Mouse (Mus musculus): ENCODE measurements around the gene Vrk2. TPM values are rescaled to one million over a fixed set of nuclear protein-coding genes. Genes with fewer than 3 reads are reported as not detected.

The Vrk2 gene
- polyA plus RNA-seq, 1 experiment from 2014 or later = 8.0 TPM

DNA sequence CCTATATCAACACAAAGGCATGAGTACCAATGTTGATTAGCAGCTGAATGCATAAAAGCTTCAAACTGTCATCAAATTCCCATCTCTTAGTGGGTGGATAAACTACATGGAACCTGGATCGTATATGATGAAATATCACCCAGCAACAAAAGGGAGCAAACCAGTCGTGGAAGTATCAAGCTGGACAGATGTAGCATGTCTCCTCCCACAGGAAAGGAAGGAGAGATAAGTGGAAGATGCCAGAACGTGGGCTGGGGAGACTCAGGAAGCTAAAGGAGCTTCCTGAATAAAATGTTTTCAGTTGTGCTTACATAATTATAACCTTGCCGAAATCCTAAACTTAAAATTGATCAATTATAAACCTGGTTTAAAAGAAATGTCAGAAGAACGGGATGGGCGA, 3.3 kb upstream of the Vrk2 start:
- H3K4me3 ChIP-seq (ENCODE audit: low read depth, low read length) = no peak overlapping the region
- no peak overlapping the region for H3K4me2 ChIP-seq (replicated peaks; ENCODE audit: low read depth, low read length)
- H3K27me3 ChIP-seq (replicated peaks; ENCODE audit: insufficient read depth, low read length) = no peaks in the 10 kb centered on the region
- H3K4me1 ChIP-seq (ENCODE audit: insufficient read depth, low read depth, low read length) = no peaks in the 10 kb centered on the region; the same call in 1 of the 2 replicates
- TF ChIP-seq EP300 (IDR thresholded peaks at IDR 0.05) (no peak), CTCF (IDR thresholded peaks at IDR 0.05) (no peak)
- no peaks in the 10 kb centered on the region for H3K36me3 ChIP-seq (ENCODE audit: insufficient read depth, low read length)
- H3K9ac ChIP-seq (replicated peaks; ENCODE audit: low read depth) = no peak overlapping the region
- no peak overlapping the region for H3K27ac ChIP-seq (ENCODE audit: low read length)
- H3K9me3 ChIP-seq (ENCODE audit: low read length) = no peaks in the 10 kb centered on the region
- WGBS = 47% methylated on average over 6 of the region's 6 CpGs
- DNase-seq (ENCODE audit: low spot score) (no peak), ATAC-seq (no peak)

DNA sequence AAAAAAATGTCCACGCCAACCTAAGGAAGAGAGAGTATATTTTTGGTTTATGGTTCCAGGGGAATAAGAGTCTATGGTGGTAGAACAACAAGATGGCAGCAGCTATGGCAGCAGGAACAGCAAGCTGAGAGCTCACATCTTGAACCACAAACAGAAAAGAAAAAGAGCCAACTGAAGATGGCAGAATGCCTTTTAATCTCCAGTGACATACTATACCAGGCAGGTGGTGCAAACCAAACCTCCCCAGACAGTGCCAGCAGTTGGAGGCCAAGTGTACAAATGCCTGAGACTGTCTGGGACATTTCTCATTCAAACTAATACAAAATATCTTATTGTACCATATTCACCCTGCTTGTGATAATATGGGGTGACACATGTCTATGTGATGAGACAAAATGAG, 2.4 kb upstream of the Vrk2 start:
- WGBS = 88% methylated on average over 1 of the region's 1 CpGs
- TF ChIP-seq EP300 (IDR thresholded peaks at IDR 0.05) (no peak), CTCF (IDR thresholded peaks at IDR 0.05) (no peak)
- H3K4me2 ChIP-seq (replicated peaks; ENCODE audit: low read depth, low read length) = no peak overlapping the region
- no peak for ATAC-seq
- no peak overlapping the region for H3K9ac ChIP-seq (replicated peaks; ENCODE audit: low read depth)
- no peaks in the 10 kb centered on the region; the same call in 1 of the 2 replicates for H3K4me1 ChIP-seq (ENCODE audit: insufficient read depth, low read depth, low read length)
- H3K27ac ChIP-seq (ENCODE audit: low read length) = no peak overlapping the region
- H3K4me3 ChIP-seq (ENCODE audit: low read depth, low read length) = no peak overlapping the region
- no peaks in the 10 kb centered on the region for H3K36me3 ChIP-seq (ENCODE audit: insufficient read depth, low read length)
- DNase-seq (ENCODE audit: low spot score) = no peak
- no peaks in the 10 kb centered on the region for H3K27me3 ChIP-seq (replicated peaks; ENCODE audit: insufficient read depth, low read length)
- no peaks in the 10 kb centered on the region for H3K9me3 ChIP-seq (ENCODE audit: low read length)

DNA sequence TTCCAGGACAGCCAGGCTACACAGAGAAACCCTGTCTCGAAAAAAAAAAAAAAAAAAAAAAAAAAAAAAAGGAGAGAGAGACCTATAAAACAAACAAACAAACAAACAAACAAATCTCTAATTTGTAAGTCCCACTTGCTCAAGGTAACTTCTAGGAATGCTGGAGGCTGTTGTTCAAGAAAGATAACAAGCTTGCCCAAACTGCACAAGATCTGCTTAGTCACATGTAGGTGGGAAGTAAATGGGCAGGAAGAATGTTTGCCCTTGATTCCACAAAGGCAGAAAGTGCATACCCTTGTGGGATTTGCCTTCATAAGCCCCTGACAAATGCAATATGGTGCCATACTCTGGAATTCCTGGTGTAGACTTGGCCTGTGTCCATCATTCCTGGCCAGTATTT, 688 bp upstream of the Vrk2 start:
- no peak overlapping the region for H3K4me2 ChIP-seq (replicated peaks; ENCODE audit: low read depth, low read length)
- H3K9ac ChIP-seq (replicated peaks; ENCODE audit: low read depth) = no peak overlapping the region
- no peaks in the 10 kb centered on the region for H3K36me3 ChIP-seq (ENCODE audit: insufficient read depth, low read length)
- no peak overlapping the region for H3K27ac ChIP-seq (ENCODE audit: low read length)
- no peaks in the 10 kb centered on the region for H3K9me3 ChIP-seq (ENCODE audit: low read length)
- no peak overlapping the region for H3K4me3 ChIP-seq (ENCODE audit: low read depth, low read length)
- TF ChIP-seq CTCF (IDR thresholded peaks at IDR 0.05) = no peak
- no peak for TF ChIP-seq EP300 (IDR thresholded peaks at IDR 0.05)
- WGBS = 100% methylated on average over 1 of the region's 1 CpGs
- DNase-seq (ENCODE audit: low spot score) = no peak
- H3K4me1 ChIP-seq (ENCODE audit: insufficient read depth, low read depth, low read length) = no peaks in the 10 kb centered on the region; the same call in 1 of the 2 replicates
- ATAC-seq = no peak
- H3K27me3 ChIP-seq (replicated peaks; ENCODE audit: insufficient read depth, low read length) = no peaks in the 10 kb centered on the region

DNA sequence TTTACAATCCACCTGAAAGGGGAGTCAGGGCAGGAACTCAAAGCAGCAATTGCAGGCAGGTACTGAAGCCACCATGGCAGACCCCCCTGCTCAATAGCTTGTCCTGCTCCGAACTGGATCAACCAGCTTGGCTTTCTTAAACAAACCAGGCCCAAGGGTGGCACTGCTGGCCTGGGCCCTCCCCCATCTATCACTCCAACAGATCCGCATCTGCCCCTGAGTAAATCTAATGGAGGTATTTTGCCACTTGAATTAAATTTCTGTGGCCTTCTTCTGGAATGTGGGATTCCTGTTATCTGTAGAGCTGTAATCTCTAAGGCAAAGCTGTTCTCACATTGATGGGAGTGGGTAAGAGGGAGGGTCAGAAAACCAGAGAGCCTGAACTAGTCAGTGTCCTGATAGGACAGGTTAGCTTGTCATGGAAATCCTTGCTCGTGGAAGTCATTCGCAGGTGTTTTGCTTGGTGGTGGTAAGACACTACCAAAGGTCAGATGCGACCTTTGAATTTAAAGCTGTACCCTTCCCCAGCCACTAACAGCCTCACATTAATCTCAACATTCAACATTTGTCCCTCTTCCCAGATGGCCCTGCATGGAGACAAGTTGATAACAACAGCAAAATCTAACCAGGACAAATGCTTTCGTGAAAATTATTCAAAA, 1.3 kb downstream of the Vrk2 start:
- ATAC-seq (no peak), DNase-seq (ENCODE audit: low spot score) (no peak)
- H3K4me3 ChIP-seq (ENCODE audit: low read depth, low read length) = peak overlapping the region; percentile 65
- H3K27me3 ChIP-seq (replicated peaks; ENCODE audit: insufficient read depth, low read length) = no peaks in the 10 kb centered on the region
- no peaks in the 10 kb centered on the region for H3K9me3 ChIP-seq (ENCODE audit: low read length)
- no peaks in the 10 kb centered on the region for H3K36me3 ChIP-seq (ENCODE audit: insufficient read depth, low read length)
- H3K27ac ChIP-seq (ENCODE audit: low read length) = peak overlapping the region; percentile 77
- H3K4me1 ChIP-seq (ENCODE audit: insufficient read depth, low read depth, low read length) = no peaks in the 10 kb centered on the region; the same call in 1 of the 2 replicates
- 27% methylated on average over 6 of the region's 6 CpGs for WGBS
- TF ChIP-seq CTCF (IDR thresholded peaks at IDR 0.05) (no peak), EP300 (IDR thresholded peaks at IDR 0.05) (no peak)
- H3K9ac ChIP-seq (replicated peaks; ENCODE audit: low read depth) = peak overlapping the region; percentile 57; the same call in 1 of the 2 replicates
- H3K4me2 ChIP-seq (replicated peaks; ENCODE audit: low read depth, low read length) = peak overlapping the region; percentile 71

DNA sequence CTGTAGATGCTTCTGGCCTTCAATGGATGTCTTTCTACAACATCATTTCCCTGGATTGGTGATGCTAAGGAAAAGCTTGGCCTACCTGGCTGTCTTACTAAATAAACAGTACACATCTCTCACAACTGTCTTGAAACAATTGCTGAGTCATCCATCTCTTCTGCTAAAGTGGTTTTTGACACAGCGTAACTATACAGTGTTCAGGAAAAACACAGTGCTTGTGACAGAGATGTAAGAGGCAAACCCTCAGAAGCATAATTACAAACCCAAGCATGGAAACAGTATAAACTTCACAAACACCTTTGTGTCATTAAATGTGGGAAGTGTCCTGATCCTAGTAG, 6.6 kb downstream of the Vrk2 start:
- H3K4me3 ChIP-seq (ENCODE audit: low read depth, low read length) = no peak overlapping the region
- DNase-seq (ENCODE audit: low spot score) (no peak), ATAC-seq (no peak)
- no peak overlapping the region for H3K27ac ChIP-seq (ENCODE audit: low read length)
- TF ChIP-seq EP300 (IDR thresholded peaks at IDR 0.05) (no peak), CTCF (IDR thresholded peaks at IDR 0.05) (no peak)
- no peak overlapping the region for H3K9ac ChIP-seq (replicated peaks; ENCODE audit: low read depth)
- H3K36me3 ChIP-seq (ENCODE audit: insufficient read depth, low read length) = no peaks in the 10 kb centered on the region
- no peaks in the 10 kb centered on the region for H3K9me3 ChIP-seq (ENCODE audit: low read length)
- no peak overlapping the region for H3K4me2 ChIP-seq (replicated peaks; ENCODE audit: low read depth, low read length)
- no peaks in the 10 kb centered on the region for H3K4me1 ChIP-seq (ENCODE audit: insufficient read depth, low read depth, low read length)
- H3K27me3 ChIP-seq (replicated peaks; ENCODE audit: insufficient read depth, low read length) = no peaks in the 10 kb centered on the region
- 90% methylated on average over 1 of the region's 1 CpGs for WGBS

DNA sequence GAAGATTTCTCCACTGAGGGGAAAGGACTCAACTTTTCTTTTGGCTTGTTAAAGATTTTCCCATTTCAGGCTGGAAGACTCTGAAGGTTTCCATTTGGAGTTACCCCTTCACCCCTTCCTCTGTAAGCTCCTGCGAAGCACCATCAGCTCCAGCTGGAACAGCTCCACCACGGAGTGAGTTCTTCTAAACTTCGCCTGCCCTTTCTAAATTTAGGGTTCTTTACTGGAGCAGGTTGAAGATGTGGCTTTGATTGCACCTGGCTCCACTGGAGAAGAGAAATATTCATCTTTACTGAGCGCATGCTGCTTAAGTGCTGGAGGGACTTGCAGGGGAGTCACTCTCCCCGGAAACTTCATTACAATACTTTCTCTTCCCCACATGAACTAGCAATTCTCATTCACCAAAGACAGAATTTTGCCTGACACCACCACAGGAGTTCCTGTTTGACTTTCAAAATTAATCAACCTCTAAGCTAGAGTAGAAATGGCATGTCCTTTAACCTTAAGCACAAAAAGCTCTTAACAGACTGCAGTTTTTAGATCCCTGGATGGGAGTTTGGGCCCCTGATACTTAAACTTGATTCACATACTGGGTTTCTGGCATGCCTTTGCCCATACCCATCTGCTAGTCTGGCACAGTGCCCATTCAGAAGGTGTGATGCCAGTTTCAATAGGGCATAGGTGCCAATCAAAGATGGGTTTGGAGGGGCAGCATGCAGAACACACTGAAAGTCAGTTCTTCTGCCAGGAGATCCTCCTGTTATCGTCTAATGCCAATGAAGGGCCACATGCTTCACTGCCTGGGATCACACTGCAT, 7.2 kb downstream of the Vrk2 start:
- ATAC-seq = no peak
- no peak overlapping the region for H3K4me3 ChIP-seq (ENCODE audit: low read depth, low read length)
- H3K36me3 ChIP-seq (ENCODE audit: insufficient read depth, low read length) = no peaks in the 10 kb centered on the region
- WGBS = 66% methylated on average over 6 of the region's 6 CpGs
- no peak overlapping the region for H3K27ac ChIP-seq (ENCODE audit: low read length)
- no peak for TF ChIP-seq EP300 (IDR thresholded peaks at IDR 0.05)
- TF ChIP-seq CTCF (IDR thresholded peaks at IDR 0.05) = no peak
- H3K9ac ChIP-seq (replicated peaks; ENCODE audit: low read depth) = no peak overlapping the region
- H3K27me3 ChIP-seq (replicated peaks; ENCODE audit: insufficient read depth, low read length) = no peaks in the 10 kb centered on the region
- H3K4me2 ChIP-seq (replicated peaks; ENCODE audit: low read depth, low read length) = no peak overlapping the region
- no peak for DNase-seq (ENCODE audit: low spot score)
- no peaks in the 10 kb centered on the region for H3K9me3 ChIP-seq (ENCODE audit: low read length)
- H3K4me1 ChIP-seq (ENCODE audit: insufficient read depth, low read depth, low read length) = no peaks in the 10 kb centered on the region

Data from lung, postnatal 0 days (tissue).